Mouse (Mus musculus): ENCODE results near the gene Cdk4.

Gene Cdk4

DNA sequence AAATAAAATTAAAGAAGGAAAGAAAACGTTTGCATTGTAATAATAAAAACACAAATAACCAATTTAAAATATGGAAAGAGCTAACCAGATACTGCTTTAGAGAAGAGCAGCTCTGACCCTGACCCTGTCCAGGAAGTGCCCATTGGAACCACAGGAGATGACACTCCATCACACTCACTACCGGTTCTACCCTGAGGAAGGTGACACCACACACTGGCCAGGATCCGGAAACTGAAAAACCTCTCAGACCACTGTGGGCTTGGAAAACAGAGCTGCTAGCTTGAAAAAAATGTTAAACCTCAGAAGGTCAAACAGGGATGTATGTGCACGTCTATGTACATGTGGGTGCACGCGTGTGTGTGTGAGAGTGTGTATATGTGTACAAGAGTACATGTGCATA is 37.8 kb downstream of the Cdk4 start:
- DNase-seq: no peak

DNA sequence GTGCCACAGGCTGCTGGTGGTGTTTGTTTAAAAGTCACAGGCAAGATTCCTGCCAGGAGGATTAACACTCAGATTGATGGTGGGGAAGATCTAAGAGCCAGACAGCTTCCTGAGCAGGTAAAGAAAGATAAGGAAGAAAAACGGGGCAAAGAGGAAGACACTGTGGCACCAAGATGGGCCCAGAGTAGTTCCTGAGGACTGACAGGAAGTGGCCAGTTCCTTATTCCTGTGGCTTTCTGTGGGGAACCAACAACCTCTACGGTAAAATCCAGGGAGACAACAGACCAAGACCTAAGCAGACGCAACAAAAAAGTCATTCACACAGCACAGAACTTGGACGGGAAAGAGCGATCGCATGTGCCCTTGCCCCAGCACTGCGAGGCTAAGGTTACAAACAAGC is 40.3 kb downstream of the Cdk4 start:
- DNase-seq: no peak

DNA sequence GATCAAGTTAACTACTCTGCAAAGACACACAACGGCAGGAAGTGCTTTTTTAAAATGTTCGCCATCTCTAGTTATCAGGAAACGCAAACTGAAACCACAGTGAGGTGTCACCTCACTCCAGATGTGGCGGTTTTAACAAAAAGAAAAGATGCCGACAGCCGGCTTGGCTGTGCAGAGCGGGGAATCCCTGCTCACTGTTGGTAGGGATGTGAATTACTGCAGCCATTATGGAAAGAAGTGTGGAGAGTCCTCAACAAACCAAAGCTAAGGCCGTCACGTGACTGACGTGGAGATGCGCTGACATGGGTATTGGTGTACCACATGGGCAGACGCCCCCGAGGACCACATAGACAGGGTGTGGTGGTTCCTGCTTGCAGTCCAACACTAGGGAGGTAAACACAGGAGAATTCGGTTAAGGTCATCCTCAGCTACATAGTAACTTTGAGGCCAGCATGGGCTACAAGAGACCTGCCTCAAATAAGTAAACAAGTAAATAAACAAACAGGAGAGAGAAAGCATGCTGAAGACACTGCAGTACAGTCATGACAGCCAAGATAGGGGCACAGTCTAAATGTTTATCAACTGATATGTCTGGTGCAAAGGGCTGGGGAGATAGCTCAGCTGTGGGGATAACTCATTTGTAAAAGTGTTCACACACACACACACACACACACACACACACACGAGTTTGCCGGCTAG is 44.4 kb downstream of the Cdk4 start:
- DNase-seq: peak; percentile 55

GRCm38 (mm10) chr10:127108262-127108583 is 44.9 kb downstream of the Cdk4 start:
- DNase-seq: no peak

DNA sequence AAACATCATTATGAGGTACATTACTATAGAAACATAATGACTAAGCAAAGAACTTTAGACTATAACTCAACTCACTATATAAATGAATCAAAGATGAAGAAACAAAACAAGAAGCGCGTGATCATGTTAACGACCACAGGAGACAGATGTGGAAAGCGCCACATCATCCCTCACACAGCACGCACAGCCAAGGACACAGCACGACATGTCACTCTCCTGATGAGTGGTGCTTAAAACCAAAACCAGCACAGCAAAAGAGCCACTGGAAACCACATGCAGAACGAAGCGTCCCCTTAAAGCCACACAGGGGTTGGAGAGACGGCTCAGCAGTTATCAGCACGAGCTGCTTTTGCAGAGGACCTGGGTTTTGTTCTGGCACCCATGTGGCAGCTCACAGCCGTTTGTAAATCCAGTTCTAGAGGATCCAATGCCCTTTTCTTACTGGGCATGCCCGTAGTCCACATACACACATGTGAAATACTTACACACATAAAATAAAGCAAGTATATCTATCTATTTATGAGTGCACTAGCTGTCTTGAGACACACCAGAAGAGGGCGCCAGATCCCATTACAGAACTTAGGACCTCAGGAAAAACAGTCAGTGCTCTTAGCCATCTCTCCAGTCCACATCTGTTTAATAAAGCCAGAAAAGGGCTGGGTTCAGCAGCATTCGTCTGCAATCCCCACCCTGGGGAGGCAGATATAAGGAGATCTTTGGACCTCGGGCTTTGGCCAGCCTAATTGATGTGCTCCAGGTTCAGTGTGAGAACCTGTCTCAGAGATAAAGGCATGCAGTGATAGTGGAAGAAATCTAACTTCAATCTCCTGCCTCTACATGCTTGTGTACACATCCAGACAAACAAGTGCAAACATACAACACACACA is 47.9 kb downstream of the Cdk4 start:
- no peak for DNase-seq

GRCm38 (mm10) chr10:127114408-127114807 is 51.1 kb downstream of the Cdk4 start:
- no peak for DNase-seq

DNA sequence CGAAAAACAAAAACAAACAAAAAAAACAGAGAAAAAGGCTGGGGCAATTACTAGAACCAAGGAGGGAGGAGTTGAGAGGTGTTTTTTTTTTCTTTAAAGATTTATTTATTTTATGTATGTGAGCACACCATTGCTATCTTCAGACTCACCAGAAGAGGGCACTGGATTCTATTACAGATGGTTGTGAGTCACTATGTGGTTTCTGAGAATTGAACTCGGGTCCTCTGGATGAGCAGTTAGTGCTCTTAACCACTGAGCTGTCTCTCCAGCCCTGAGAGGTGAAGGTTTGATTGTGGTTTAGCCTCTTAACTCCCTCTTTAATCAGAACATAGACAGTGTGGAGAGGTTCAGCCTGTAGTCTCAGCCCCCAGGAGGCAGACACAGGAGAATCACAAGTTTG is 51.7 kb downstream of the Cdk4 start:
- DNase-seq: no peak

Measured in thymus, postnatal 14 days (tissue).